Mouse (Mus musculus) forebrain, embryonic 16.5 days (tissue): ENCODE results near the gene Osgin1. TPM values are rescaled to one million over a fixed set of nuclear protein-coding genes. Genes with fewer than 3 reads are reported as not detected.

Source experiments
- ATAC-seq: fragments of 200-750 bp; cut with Nextera tagmentation; 2 replicates; pipeline ENCODE4 v1.8.0; 2017; ENCODE audit warnings: mild to moderate bottlenecking, moderate library complexity
- H3K27ac ChIP-seq: fragments of 300-500 bp; sonication (generic); 2 replicates; pipeline ENCODE4 v1.5.1; 2014; ENCODE audit warnings: low read length, control low read depth
- H3K27me3 ChIP-seq: fragments of 300-500 bp; sonication (generic); replicated peaks from 2 replicates; pipeline ENCODE4 v1.6.1; 2014; ENCODE audit warnings: low read length; ENCODE audit not compliant: control insufficient read depth, insufficient read depth
- H3K36me3 ChIP-seq: fragments of 300-500 bp; sonication (generic); 2 replicates; pipeline ENCODE4 v1.6.1; 2014; ENCODE audit not compliant: control insufficient read depth, insufficient read depth
- H3K4me1 ChIP-seq: fragments of 300-500 bp; sonication (generic); replicated peaks from 2 replicates; pipeline ENCODE4 v1.6.1; 2014; ENCODE audit warnings: low read length; ENCODE audit not compliant: control insufficient read depth, insufficient read depth
- H3K4me2 ChIP-seq: fragments of 300-500 bp; sonication (generic); 2 replicates; pipeline ENCODE4 v1.6.1; 2014; ENCODE audit warnings: mild to moderate bottlenecking, low read length, control low read depth
- H3K4me3 ChIP-seq: fragments of 300-500 bp; sonication (generic); replicated peaks from 2 replicates; pipeline ENCODE4 v1.5.1; 2014; ENCODE audit warnings: mild to moderate bottlenecking, low read length, control low read depth
- H3K9ac ChIP-seq: fragments of 300-500 bp; sonication (generic); replicated peaks from 2 replicates; pipeline ENCODE4 v1.6.1; 2014; ENCODE audit warnings: low read depth, low read length, control low read depth
- H3K9me3 ChIP-seq: fragments of 300-500 bp; sonication (generic); 2 replicates; pipeline ENCODE4 v1.6.1; 2016; ENCODE audit warnings: low read length; ENCODE audit not compliant: control insufficient read depth
- WGBS: fragments of 180-500 bp; shearing (Covaris S2); extraction: QIAGEN DNeasy Blood & Tissue Kit; methylation state at CpG from one replicate; pipeline ENCODE4 v1.1.7; 2014; 5-methylcytosine and 5-hydroxymethylcytosine counted together
- polyA plus RNA-seq: library from polyadenylated mRNA; unstranded; fragments of >200 nt; fragmentation: Nextera tagmentation; extraction: Ambion mirVana; gene quantifications from 2 replicates; pipeline ENCODE4 v1.2.1, GENCODE M21; 2015

Gene Osgin1
- polyA plus RNA-seq, 1 experiment from 2014 or later, result 0.20 TPM

DNA sequence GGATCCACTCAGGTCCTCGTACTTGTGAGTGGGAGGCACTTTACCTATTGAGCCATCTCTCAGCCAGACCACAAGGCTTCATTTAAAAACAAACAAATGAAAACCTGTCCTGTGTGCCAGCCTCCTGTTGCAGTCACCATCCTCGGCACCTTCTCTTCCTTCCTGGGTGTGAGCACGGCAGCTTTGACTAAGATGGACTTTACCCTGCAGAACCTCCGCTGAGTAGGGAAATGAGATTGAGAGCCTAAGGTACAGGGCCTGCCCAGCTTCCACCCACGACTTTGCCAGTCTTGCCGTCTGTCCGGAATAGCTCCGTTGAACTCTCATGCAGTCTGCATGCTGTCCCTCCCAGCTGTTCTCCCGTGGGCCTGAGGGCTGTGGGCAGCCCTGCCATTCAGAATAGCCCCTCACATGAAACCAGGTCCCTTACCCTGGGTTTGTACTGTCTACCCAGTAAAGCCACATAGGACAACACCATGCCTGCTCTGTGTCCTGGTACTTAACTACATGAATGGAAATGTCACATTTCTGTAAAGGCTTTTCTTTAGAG is 33.7 kb upstream of the Osgin1 start:
- 80% methylated on average over 9 of the region's 9 CpGs for WGBS
- no peak for ATAC-seq
- Histone ChIP-seq H3K4me1 (peaks cover 10% of the 10 kb centered on the region), H3K36me3 (peaks cover 3% of the 10 kb centered on the region; the same call in 1 of the 2 replicates), H3K27me3 (no peaks in the 10 kb centered on the region), H3K4me3 (no peak overlapping the region), H3K9me3 (no peaks in the 10 kb centered on the region), H3K9ac (no peak overlapping the region), H3K27ac (no peak overlapping the region), H3K4me2 (no peak overlapping the region)

DNA sequence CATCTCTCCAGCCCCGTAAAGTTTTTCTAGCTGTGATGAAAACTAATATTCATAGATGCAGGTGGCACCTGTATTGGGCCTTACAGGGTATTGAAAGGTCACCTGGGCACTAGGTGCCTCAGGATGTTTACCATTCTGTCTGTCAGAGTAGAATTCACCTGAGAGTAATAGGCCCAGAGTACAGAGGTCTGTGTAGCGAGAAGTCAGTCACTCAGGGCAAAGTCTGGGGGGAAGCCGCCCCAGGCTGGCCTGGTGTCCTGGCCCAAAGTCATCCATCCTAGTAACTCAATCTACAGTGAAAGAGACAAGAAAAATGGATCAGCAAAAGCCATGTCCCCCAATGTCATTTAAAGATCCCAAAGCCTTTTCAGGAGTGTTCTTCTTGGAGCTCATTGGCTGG is 33.0 kb upstream of the Osgin1 start:
- WGBS, result 84% methylated on average over 3 of the region's 3 CpGs
- H3K9ac ChIP-seq, result no peak overlapping the region

GRCm38 (mm10) chr8:119403912-119404311 is 30.0 kb upstream of the Osgin1 start:
- H3K27me3 ChIP-seq, result no peaks in the 10 kb centered on the region
- H3K27ac ChIP-seq, result no peak overlapping the region
- no peak overlapping the region for H3K9ac ChIP-seq
- no peak overlapping the region for H3K4me3 ChIP-seq
- H3K4me2 ChIP-seq, result no peak overlapping the region
- H3K36me3 ChIP-seq, result peaks cover 7% of the 10 kb centered on the region; the same call in 1 of the 2 replicates
- 83% methylated on average over 10 of the region's 10 CpGs for WGBS
- no peak for ATAC-seq
- H3K4me1 ChIP-seq, result no peaks in the 10 kb centered on the region
- H3K9me3 ChIP-seq, result no peaks in the 10 kb centered on the region

More for the DNA sequence above, 33.0 kb upstream of the Osgin1 start:
- Histone ChIP-seq H3K4me2 (no peak overlapping the region), H3K9me3 (no peaks in the 10 kb centered on the region), H3K4me3 (no peak overlapping the region), H3K27me3 (no peaks in the 10 kb centered on the region), H3K27ac (no peak overlapping the region), H3K36me3 (peaks cover 3% of the 10 kb centered on the region; the same call in 1 of the 2 replicates), H3K4me1 (peaks cover 3% of the 10 kb centered on the region)
- no peak for ATAC-seq

DNA sequence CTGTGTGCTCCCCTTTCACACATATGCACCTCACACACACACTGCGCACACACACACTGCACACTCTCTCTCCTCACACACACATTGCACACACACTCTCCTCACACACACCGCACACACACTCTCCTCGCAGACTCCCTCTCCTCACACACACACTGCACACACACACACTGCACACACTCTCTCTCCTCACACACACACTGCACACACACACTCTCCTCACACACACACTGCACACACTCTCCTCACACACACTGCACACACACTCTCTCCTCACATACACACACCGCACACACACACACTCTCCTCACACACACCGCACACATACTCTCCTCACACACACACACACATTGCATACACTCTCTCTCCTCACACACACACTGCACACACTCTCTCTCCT is 29.3 kb upstream of the Osgin1 start:
- Histone ChIP-seq H3K27ac (no peak overlapping the region), H3K4me1 (no peaks in the 10 kb centered on the region), H3K27me3 (no peaks in the 10 kb centered on the region), H3K4me3 (no peak overlapping the region), H3K9ac (no peak overlapping the region), H3K9me3 (no peaks in the 10 kb centered on the region), H3K4me2 (no peak overlapping the region), H3K36me3 (peaks cover 10% of the 10 kb centered on the region; the same call in 1 of the 2 replicates)
- no peak for ATAC-seq
- WGBS, result 97% methylated on average over 5 of the region's 5 CpGs

GRCm38 (mm10) chr8:119408311-119408710 is 25.6 kb upstream of the Osgin1 start:
- Histone ChIP-seq H3K4me3 (no peak overlapping the region), H3K4me1 (peaks cover 3% of the 10 kb centered on the region; the same call in 1 of the 2 replicates), H3K4me2 (no peak overlapping the region), H3K36me3 (peaks cover 13% of the 10 kb centered on the region), H3K27ac (no peak overlapping the region), H3K9me3 (no peaks in the 10 kb centered on the region), H3K9ac (no peak overlapping the region), H3K27me3 (no peaks in the 10 kb centered on the region)
- WGBS, result 86% methylated on average over 8 of the region's 8 CpGs
- ATAC-seq, result no peak

- H3K9ac ChIP-seq, result no peak overlapping the region
- no peak overlapping the region for H3K4me3 ChIP-seq
- no peaks in the 10 kb centered on the region for H3K9me3 ChIP-seq
- H3K4me1 ChIP-seq, result peaks cover 3% of the 10 kb centered on the region; the same call in 1 of the 2 replicates
- WGBS, result 56% methylated on average over 10 of the region's 10 CpGs
- peaks cover 13% of the 10 kb centered on the region for H3K36me3 ChIP-seq
- 0 out of 2 replicates have a peak, but pooled peaks cover 2% of the 10 kb centered on the region for H3K27me3 ChIP-seq
- no peak overlapping the region for H3K27ac ChIP-seq
- H3K4me2 ChIP-seq, result no peak overlapping the region
- ATAC-seq, result no peak
These were observed 21.7 kb upstream of the Osgin1 start for GRCm38 (mm10) chr8:119412037-119412734.

- H3K27me3 ChIP-seq, result 0 out of 2 replicates have a peak, but pooled peaks cover 2% of the 10 kb centered on the region
- WGBS, result 9% methylated on average over 18 of the region's 18 CpGs
- no peak overlapping the region for H3K27ac ChIP-seq
- peak overlapping the region; percentile 46 for H3K9ac ChIP-seq
- H3K4me3 ChIP-seq, result no peak overlapping the region
- H3K9me3 ChIP-seq, result no peaks in the 10 kb centered on the region
- H3K36me3 ChIP-seq, result peaks cover 9% of the 10 kb centered on the region
- peak overlapping the region; percentile 44 for H3K4me2 ChIP-seq
- ATAC-seq, result peak; percentile 87
- H3K4me1 ChIP-seq, result peaks cover 3% of the 10 kb centered on the region; the same call in 1 of the 2 replicates
These were observed 21.0 kb upstream of the Osgin1 start for GRCm38 (mm10) chr8:119412735-119413498.

DNA sequence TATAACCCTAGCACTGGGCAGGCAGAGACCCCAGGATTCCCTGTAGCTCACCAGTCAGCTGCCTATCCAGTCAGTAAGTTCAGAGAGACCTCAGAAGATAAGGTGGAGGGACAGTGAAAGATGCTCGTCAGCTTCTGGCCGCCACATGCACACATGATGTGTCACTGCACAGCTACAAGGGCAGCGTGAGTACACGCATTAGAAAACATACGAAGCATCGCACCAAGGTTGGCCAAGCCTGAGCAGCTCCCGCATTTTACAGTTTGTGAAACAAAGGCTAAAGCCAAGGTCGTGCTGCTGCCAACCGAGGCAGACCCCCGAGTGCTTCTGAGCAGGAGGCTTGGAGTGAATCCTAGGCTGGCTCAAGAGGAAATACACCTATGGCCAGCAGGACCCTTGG is 20.3 kb upstream of the Osgin1 start:
- H3K9ac ChIP-seq, result no peak overlapping the region
- no peak overlapping the region for H3K4me3 ChIP-seq
- H3K36me3 ChIP-seq, result peaks cover 6% of the 10 kb centered on the region
- H3K4me2 ChIP-seq, result no peak overlapping the region
- H3K27me3 ChIP-seq, result 0 out of 2 replicates have a peak, but pooled peaks cover 2% of the 10 kb centered on the region
- H3K4me1 ChIP-seq, result peaks cover 3% of the 10 kb centered on the region; the same call in 1 of the 2 replicates
- WGBS, result 85% methylated on average over 10 of the region's 10 CpGs
- H3K27ac ChIP-seq, result no peak overlapping the region
- ATAC-seq, result no peak
- no peaks in the 10 kb centered on the region for H3K9me3 ChIP-seq

- no peak for ATAC-seq
- WGBS, result 79% methylated on average over 7 of the region's 7 CpGs
- Histone ChIP-seq H3K4me3 (no peak overlapping the region), H3K36me3 (no peaks in the 10 kb centered on the region), H3K4me2 (no peak overlapping the region), H3K9ac (no peak overlapping the region), H3K4me1 (peaks cover 8% of the 10 kb centered on the region), H3K27ac (no peak overlapping the region), H3K9me3 (no peaks in the 10 kb centered on the region), H3K27me3 (no peaks in the 10 kb centered on the region)
These were observed 13.6 kb upstream of the Osgin1 start for GRCm38 (mm10) chr8:119420318-119420717.
